Mouse (Mus musculus): ENCODE data around the gene Zfp217.

GRCm38 (mm10) chr2:170163671-170164462, 16.0 kb upstream of the Zfp217 start:
- no peak for TF ChIP-seq GATA1 (IDR thresholded peaks at IDR 0.05; ENCODE audit: low read length)
- no peak for TF ChIP-seq TAL1 (IDR thresholded peaks at IDR 0.05; ENCODE audit: low read length)

Data from erythroblast, embryonic 14.5 days (primary cell).